Mouse (Mus musculus) layer of hippocampus, postnatal 10 days (tissue): ENCODE data around the gene Pld6. TPM values are rescaled to one million over a fixed set of nuclear protein-coding genes. Genes with fewer than 3 reads are reported as not detected.
A peak's percentile ranks its signal among the peaks of the same experiment; 100 is the strongest.

Experiments
- DNase-seq, 2 experiments: peaks; one replicate each; pipeline ENCODE4 v3.0.0; 2021; ENCODE audit warnings: low spot score in 2 of 2
- total RNA-seq, 2 experiments: library from RNA; stranded (reverse); gene quantifications; 2 replicates each; pipeline ENCODE4 v1.2.3; 2021

Gene Pld6
- total RNA-seq, 2 experiments from 2014 or later, result 0.66 to 0.96 TPM

GRCm38 (mm10) chr11:59786444-59787198, 824 bp downstream of the Pld6 start:
- DNase-seq, result no peak

- DNase-seq, result no peak
Observed at GRCm38 (mm10) chr11:59783591-59783990, 3.9 kb downstream of the Pld6 start.

GRCm38 (mm10) chr11:59782091-59782590, 5.3 kb downstream of the Pld6 start:
- DNase-seq, result no peak

- DNase-seq, result no peak
Observed at GRCm38 (mm10) chr11:59780241-59780640, 7.2 kb downstream of the Pld6 start.

GRCm38 (mm10) chr11:59779406-59779805, 8.0 kb downstream of the Pld6 start:
- no peak for DNase-seq

GRCm38 (mm10) chr11:59778874-59779223, 8.6 kb downstream of the Pld6 start:
- no peak for DNase-seq

- DNase-seq, result peak; percentile 83 to 86
Observed at GRCm38 (mm10) chr11:59778181-59778873, 9.1 kb downstream of the Pld6 start.

- DNase-seq, result peak in 1 of 2 experiments; percentile 43
Observed at GRCm38 (mm10) chr11:59777259-59777658, 10.2 kb downstream of the Pld6 start.

- no peak for DNase-seq
Observed at GRCm38 (mm10) chr11:59775435-59776148, 11.9 kb downstream of the Pld6 start.

- DNase-seq, result no peak
Observed at GRCm38 (mm10) chr11:59774522-59774921, 12.9 kb downstream of the Pld6 start.

GRCm38 (mm10) chr11:59772902-59773301, 14.5 kb downstream of the Pld6 start:
- no peak for DNase-seq

GRCm38 (mm10) chr11:59772291-59772690, 15.2 kb downstream of the Pld6 start:
- no peak for DNase-seq

- DNase-seq, result no peak
Observed at GRCm38 (mm10) chr11:59770753-59771152, 16.7 kb downstream of the Pld6 start.

GRCm38 (mm10) chr11:59769738-59770137, 17.7 kb downstream of the Pld6 start:
- no peak for DNase-seq

- DNase-seq, result no peak
Observed at GRCm38 (mm10) chr11:59769307-59769706, 18.1 kb downstream of the Pld6 start.

- DNase-seq, result no peak
Observed at GRCm38 (mm10) chr11:59760796-59761195, 26.6 kb downstream of the Pld6 start.

- no peak for DNase-seq
Observed at GRCm38 (mm10) chr11:59759626-59760025, 27.8 kb downstream of the Pld6 start.

- peak; percentile 53 to 62 for DNase-seq
Observed at GRCm38 (mm10) chr11:59759178-59759577, 28.3 kb downstream of the Pld6 start.

- DNase-seq, result no peak
Observed at GRCm38 (mm10) chr11:59758191-59758985, 29.1 kb downstream of the Pld6 start.

GRCm38 (mm10) chr11:59756351-59756750, 31.1 kb downstream of the Pld6 start:
- DNase-seq, result no peak

- DNase-seq, result no peak
Observed at GRCm38 (mm10) chr11:59754504-59754903, 32.9 kb downstream of the Pld6 start.
